Mouse (Mus musculus): Measurements from ENCODE around the gene Dclk1.

Dclk1 gene

DNA sequence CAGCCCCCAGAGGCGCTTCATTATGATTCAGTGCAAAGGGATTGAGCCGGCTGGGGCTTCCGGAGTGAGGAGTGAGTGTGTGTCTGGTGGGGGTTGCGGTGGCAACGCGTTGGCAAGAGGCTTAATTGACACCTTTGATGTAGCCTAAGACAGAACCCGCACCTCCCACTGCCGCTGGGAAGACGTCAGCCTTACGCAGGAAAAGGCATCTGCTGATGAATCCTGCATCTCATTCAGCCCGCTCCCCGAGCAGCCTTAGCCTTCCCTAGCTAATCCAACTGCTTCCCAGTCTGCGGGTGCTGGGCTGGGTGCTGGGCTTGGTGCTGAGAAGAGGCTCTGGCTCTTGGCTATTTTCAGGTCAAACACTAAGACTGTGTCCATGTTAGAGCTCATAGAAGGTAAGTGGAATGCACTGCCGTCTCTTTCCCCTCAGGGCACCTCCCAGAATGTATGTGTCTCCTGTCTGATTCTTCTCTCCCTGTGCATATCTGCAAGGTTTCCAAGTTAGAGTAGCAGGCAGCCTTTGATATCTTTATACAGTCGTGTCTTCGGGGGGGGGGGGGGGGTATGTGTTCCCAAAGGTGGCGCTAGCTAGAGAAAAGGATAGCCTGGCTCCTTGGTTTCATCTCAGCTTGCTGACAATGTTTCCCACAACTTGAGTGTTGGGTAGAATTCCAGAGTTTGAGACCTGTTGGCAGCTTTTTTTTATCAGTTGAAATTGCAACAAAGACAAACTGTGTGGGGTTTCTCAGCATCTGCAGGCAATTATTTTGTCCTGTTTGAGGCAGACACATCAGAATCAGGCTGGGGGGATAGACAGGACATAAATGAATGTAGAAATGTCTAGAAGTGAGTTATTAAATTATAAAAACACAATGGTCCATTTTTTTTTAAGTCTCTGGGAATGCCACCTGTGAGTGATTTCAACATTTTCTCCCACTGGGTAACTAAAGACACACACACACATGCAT lies 219.8 kb downstream of the Dclk1 start:
- DNase-seq = no peak

DNA sequence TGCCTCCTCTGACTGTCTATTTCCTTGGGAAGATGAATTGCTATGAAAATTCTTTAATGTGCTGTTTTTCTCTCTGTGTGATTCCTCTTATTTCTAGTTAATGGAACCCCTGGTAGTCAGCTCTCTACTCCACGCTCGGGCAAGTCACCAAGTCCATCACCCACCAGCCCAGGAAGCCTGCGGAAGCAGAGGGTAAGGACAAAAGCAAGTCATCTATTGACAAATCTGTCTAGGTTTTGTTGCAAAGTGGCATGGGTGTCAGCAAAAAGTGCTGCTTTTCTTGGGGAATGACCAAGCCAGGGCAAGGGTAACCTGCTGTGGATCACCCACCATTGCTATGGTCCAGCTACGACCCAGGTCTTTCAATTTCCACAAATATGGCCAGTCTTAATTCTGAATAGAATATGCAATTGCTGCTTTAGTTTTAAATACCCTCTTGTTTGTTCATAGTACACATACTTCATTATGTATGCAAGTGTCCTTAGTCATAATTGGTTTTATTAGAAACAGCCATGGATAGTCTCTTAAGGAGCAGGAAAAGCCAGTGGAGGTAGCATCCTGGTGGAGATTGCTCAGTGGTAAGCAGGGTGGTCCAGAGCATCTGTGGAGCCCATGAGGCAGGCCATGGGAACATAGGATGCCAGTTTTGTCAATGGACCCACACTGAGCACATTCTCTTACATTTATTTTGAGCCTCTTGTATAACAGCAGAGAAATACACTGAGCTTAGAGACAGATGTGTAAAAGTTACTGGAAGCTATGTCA lies 220.9 kb downstream of the Dclk1 start:
- no peak for DNase-seq

- DNase-seq = no peak
These were observed 222.1 kb downstream of the Dclk1 start for GRCm38 (mm10) chr3:55464226-55464625.

DNA sequence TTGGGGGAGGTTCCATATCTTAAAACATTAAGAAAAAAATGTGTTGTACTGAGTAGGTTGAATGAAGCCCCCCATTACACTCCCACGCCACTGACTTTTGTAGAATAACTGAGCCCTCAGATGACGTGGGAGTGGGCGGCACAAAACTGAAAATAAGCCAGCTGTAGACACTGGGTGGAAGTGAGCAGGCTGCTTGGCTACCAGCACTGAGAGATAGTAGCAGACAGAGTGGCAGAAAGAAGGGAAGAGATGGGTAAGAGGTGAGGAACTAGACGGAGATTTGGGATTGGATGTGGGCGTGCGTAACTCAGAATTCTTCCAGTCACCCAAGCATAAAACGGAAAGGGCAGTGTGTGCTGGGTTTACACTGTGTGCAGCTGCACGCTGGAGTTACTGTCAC lies 223.6 kb downstream of the Dclk1 start:
- DNase-seq = no peak

DNA sequence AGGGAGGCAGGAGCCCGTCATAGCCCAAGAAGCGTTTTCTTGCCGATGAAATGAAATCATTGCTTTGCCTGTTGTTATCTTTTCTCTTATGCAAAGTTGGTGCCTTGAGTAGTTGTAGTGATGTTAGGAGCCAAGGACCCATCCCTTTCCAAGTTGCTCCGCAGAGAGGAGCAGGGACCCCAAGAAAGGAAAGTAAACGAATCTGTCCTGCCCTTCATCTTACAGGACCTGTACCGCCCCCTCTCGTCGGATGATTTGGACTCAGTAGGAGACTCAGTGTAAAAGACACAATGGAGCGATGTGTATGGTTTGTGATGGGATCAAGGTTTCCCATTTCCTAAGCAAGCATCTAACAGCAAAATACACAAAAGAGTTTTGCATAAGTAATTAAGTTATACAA lies 224.2 kb downstream of the Dclk1 start:
- DNase-seq = no peak

DNA sequence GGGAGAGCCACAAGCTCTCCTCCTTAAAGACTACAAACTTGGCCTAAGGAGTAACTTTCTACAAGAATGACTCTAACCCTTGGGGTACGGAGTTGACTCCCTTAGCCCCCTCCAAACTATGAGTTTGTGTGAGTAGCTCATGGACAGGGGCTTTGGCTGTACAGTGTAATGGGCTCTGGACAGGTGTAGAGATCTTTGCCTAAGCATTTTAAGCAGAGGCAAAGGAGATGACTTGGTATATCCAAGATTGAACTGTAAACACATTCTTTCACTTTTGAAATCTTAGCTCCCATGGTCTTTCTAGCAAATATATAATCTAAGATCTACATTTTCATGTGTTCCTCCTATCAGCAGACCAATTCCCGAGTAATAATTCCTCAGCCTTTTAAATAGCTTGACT lies 229.9 kb downstream of the Dclk1 start, which contains the start of gene Gm21954:
Gene Gm21954, minus strand, starts transcription at position 101 of the 400 bp plus-strand sequence.
- no peak for DNase-seq

GRCm38 (mm10) chr3:55473146-55473545 lies 231.0 kb downstream of the Dclk1 start:
- no peak for DNase-seq

DNA sequence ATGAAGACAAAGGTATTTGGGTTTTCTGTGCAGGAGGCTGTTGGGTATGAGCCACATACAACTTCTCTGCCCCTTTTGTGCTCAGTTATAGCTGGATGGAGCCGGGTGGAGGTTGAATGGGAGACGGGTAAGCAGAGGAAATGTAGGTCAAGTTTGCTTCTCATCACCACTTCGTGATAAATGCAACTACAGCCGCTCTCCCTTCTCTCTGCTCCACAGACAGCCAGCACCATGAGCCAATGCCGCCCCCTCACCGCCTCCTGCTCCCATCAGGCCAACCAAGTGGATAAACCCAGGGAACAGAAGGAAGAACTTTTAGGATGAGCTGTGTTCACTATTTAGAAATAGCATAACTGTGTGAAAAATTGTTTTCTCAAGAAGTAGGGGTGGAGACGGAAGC lies 234.5 kb downstream of the Dclk1 start:
- no peak for DNase-seq

DNA sequence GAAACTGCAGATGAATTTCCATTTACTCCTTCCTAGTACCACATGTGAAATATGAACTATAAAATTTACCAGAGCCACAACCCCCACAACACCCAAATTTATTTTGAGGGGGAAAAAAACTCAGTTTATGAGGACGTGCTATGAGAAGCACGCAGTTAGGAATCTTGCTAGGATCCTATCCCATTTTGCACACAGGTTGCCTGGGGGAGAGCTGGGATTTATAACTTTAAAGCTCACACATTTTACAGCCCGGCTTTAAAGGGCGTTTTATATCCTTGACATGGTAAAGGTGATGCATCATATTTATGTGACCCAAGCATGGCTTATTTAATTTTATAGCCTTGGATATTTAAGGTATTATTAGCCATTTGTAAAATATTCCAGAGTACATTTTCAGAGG lies 237.1 kb downstream of the Dclk1 start:
- no peak for DNase-seq

GRCm38 (mm10) chr3:55481140-55481539 lies 239.0 kb downstream of the Dclk1 start:
- DNase-seq = no peak

GRCm38 (mm10) chr3:55483328-55483727 lies 241.2 kb downstream of the Dclk1 start:
- no peak for DNase-seq

DNA sequence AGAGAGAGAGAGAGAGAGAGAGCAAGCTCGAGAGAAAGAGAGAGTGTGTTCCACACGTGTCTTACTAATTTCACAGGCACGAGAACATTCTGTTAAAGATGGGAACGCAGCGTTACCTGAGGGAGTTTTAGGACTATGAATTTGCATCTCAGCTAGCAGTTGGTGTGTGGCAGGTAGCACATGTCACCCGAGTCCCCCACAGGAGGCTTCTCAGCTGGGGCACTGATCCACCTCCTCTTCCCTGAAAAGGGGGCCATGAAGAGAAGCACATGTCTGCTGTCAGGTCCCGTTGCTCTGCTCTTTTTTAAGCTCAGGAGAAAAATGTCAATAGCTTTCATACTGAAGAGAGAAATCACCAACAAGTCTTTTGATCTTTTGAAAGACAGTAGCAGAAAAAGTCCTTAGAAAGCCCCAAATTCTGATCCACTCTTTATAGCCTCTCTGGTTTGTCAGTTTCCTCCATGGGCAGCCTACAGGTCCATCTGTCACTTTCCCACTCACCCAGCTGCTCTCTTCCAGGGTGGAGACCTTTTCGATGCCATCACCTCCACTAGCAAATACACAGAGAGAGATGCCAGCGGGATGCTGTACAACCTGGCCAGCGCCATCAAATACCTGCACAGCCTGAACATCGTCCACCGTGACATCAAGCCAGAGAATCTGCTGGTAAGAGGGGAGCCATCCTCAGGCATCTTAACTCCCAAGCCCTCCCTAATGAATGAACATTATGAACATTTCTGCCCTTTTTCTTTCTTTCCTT lies 247.2 kb downstream of the Dclk1 start:
- no peak for DNase-seq

DNA sequence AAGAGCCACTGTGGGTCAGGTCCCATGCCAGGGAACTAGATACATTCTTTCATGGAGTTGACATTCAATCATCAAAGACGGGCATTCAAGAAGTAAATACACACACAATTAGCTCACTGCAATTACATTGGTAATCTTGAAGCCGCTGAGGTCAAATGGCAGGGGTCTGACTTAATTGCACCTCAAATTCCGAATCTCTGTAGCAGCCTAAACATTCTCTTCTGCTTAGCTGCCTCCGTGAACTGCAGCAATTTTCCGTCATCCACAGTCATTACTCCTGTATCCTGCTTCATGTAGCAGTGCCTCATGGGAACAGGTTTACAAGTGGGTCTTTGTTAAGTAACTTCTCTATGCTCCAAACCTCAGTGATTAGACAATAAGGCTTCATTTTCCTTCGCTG lies 249.9 kb downstream of the Dclk1 start:
- no peak for DNase-seq

GRCm38 (mm10) chr3:55494348-55494747 lies 252.2 kb downstream of the Dclk1 start:
- no peak for DNase-seq

- DNase-seq = no peak
These were observed 253.1 kb downstream of the Dclk1 start for GRCm38 (mm10) chr3:55495231-55495630.

- DNase-seq = no peak
These were observed 253.7 kb downstream of the Dclk1 start for GRCm38 (mm10) chr3:55495866-55496265.

DNA sequence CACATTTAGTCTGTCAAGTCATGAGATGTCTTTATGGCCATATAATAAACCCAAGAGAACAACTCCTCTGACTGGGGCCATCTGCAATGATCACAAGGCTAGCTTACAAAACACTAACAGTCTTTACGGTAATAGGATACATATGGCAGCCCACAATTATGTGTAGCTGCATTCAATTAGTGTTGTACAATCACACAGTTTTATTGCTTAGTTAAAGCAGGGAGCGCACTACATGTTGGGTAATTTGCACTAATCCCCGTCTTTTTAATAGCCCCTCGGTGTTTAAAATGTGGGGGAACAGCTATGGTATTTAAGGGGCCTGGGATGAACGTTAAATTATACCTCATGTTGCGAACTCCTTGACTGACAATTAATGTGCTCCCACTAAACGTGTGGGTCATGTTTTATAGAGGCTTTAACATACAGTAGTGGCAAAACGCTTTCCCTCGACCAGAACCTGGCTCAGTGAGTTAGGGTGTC lies 254.3 kb downstream of the Dclk1 start:
- no peak for DNase-seq

DNA sequence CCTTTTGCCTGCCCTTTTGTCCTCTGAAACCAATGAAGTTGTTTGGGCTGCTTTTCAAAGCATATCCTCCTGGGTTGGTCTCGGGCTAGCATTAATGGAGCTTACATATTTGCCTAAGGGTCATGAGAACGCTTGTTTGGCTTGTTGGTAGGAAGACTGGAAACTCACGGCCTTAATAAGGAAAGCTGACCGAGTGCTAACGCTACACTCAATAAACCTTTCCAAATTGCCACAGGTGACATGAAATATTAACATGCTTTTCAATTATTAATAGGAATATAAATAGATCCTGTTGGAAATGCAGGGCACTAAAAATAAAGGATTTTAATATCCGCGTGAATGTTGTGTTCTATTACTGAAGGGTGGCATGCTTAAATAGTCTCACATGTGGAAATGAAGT lies 257.1 kb downstream of the Dclk1 start:
- no peak for DNase-seq

- no peak for DNase-seq
These were observed 268.0 kb downstream of the Dclk1 start for GRCm38 (mm10) chr3:55510198-55510597.

GRCm38 (mm10) chr3:55511658-55512057 lies 269.5 kb downstream of the Dclk1 start:
- peak in 1 of 2 experiments; percentile 1 for DNase-seq

DNA sequence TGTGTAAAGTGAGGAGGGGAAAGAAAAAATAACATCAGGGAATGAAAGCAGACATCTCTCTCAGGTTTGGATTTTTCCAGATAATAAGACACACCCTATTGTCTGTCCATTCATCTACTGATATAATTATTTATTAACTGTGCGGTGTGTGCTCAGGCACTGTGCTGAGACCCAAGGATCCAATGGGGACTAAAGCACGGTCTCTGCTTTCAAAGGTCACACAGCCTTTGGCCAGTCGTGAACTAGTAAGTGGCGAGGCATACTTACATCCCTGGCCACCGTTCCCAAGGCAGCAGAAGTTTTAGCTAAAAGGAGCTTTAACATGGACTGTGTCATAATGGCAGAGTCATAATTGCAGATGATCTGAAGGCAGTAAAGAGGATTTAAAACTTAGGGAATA lies 273.8 kb downstream of the Dclk1 start:
- no peak for DNase-seq

DNA sequence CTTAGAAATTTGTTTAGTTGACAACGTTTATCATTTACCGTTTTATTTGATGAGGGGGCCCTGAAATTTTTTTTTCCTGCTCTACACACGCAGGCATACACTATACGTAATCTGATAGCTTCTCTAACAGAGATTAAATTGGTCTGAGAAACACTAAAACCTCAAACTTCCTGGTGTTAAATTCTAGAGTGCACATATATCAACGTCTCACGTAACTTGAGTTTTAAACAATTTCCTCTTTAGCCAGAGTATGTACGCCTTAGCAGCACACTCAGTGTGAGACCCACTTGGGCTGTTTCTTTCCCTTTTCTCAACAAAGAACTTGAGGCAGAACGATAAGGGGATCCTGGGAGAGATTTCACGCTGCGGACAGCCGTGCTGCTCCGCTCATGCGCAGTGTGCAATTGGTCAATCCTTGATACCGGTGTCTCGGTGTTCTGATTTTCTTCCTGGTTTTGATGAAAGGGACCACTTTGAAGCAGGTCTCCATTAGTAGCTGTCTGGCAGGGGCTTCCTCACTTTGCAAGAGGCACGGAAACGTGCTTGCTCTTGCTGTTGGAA lies 275.4 kb downstream of the Dclk1 start:
- DNase-seq = no peak

All from lung, adult 18-20 months (tissue).